Mouse (Mus musculus) thymus, adult 2 months (tissue): ENCODE results near the gene Commd1. TPM values are rescaled to one million over a fixed set of nuclear protein-coding genes. Genes with fewer than 3 reads are reported as not detected.

Source experiments
- DNase-seq: peaks from one replicate; pipeline ENCODE4 v3.0.0; 2021
- H3K27ac ChIP-seq: fragments of 200-500 bp; 2 replicates; pipeline ENCODE4 v1.5.1; 2012; ENCODE audit warnings: low read length, control low read depth; ENCODE audit not compliant: control insufficient read depth, insufficient read depth
- H3K27me3 ChIP-seq: fragments of 200-500 bp; 2 replicates; pipeline ENCODE4 v1.6.1; 2012; ENCODE audit warnings: mild to moderate bottlenecking, low read length, moderate library complexity, mixed read lengths; ENCODE audit not compliant: control insufficient read depth, insufficient read depth
- H3K36me3 ChIP-seq: fragments of 200-500 bp; 2 replicates; pipeline ENCODE4 v1.6.1; 2012; ENCODE audit warnings: mild to moderate bottlenecking, low read length, moderate library complexity; ENCODE audit not compliant: control insufficient read depth, insufficient read depth
- H3K4me1 ChIP-seq: fragments of 200-500 bp; replicated peaks from 2 replicates; pipeline ENCODE4 v1.6.1; 2012; ENCODE audit warnings: low read length; ENCODE audit not compliant: control insufficient read depth, insufficient read depth
- H3K4me3 ChIP-seq: fragments of 200-500 bp; 2 replicates; pipeline ENCODE4 v1.5.1; 2012; ENCODE audit warnings: mild to moderate bottlenecking, low read length, control low read depth, moderate library complexity; ENCODE audit not compliant: control insufficient read depth, insufficient read depth
- CTCF ChIP-seq: fragments of 200-500 bp; IDR thresholded peaks from 2 replicates; pipeline ENCODE4 v1.5.1; 2012; ENCODE audit warnings: mild to moderate bottlenecking, control low read depth, low read length, moderate library complexity, borderline replicate concordance; ENCODE audit not compliant: control insufficient read depth, poor library complexity, insufficient read depth; ENCODE audit errors: extremely low read depth
- POLR2A ChIP-seq: fragments of 200-500 bp; IDR thresholded peaks from 2 replicates; pipeline ENCODE4 v1.6.1; 2012; ENCODE audit warnings: mild to moderate bottlenecking, low read length, control low read depth, moderate library complexity; ENCODE audit not compliant: control insufficient read depth, poor library complexity, insufficient read depth; ENCODE audit errors: extremely low read depth
- WGBS: fragments of 180-500 bp; shearing (Covaris S2); methylation state at CpG from one replicate; pipeline ENCODE4 v1.1.7; 2018; 5-methylcytosine and 5-hydroxymethylcytosine counted together
- polyA plus RNA-seq: library from polyadenylated mRNA; depleted of rRNA; stranded (reverse); fragments of >200 nt; gene quantifications from 2 replicates; pipeline ENCODE4 v1.2.3, GENCODE M21; 2012

Gene Commd1
- polyA plus RNA-seq, 1 experiment = 13.0 TPM

GRCm38 (mm10) chr11:22857705-22858440, 124.3 kb downstream of the Commd1 start:
- no peaks in the 10 kb centered on the region for H3K36me3 ChIP-seq
- H3K4me3 ChIP-seq = peak overlapping the region; percentile 100
- peaks cover 29% of the 10 kb centered on the region for H3K4me1 ChIP-seq
- TF ChIP-seq POLR2A (no peak), CTCF (no peak)
- DNase-seq = no peak
- H3K27ac ChIP-seq = peak overlapping the region; percentile 75
- 7% methylated on average over 25 of the region's 25 CpGs for WGBS
- H3K27me3 ChIP-seq = no peaks in the 10 kb centered on the region

DNA sequence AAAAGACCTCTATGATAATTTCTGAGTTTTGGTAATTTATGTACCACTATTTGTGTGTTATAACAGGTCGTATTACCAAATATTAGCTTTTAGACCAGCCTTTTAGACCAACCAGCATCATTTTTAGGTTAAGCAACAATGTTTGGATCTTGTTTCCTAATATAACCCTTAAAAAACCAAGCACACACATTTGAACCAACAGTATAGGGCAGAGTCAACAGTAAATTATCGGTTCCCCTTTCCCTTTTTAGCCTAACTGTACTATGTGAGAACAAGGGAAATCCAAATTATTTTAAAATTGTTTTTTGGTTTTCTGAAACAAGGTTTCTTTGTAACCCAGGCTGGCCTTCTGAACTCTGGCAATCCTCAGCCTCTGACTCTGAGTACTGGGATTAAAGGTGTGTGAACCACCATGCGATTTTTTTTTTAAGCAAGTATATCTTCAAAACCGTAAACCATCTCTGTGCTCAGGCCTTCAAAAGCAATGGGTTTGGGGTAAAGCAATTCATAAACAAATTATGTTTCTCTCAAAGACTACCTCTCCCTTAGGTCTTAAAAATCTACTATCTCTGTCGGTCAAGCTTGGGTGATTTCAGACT, 125.0 kb downstream of the Commd1 start:
- H3K4me3 ChIP-seq = no peak overlapping the region
- no peak overlapping the region for H3K27ac ChIP-seq
- H3K27me3 ChIP-seq = no peaks in the 10 kb centered on the region
- no peaks in the 10 kb centered on the region for H3K36me3 ChIP-seq
- TF ChIP-seq POLR2A (no peak), CTCF (no peak)
- 12% methylated on average over 5 of the region's 5 CpGs for WGBS
- H3K4me1 ChIP-seq = peaks cover 36% of the 10 kb centered on the region
- no peak for DNase-seq

DNA sequence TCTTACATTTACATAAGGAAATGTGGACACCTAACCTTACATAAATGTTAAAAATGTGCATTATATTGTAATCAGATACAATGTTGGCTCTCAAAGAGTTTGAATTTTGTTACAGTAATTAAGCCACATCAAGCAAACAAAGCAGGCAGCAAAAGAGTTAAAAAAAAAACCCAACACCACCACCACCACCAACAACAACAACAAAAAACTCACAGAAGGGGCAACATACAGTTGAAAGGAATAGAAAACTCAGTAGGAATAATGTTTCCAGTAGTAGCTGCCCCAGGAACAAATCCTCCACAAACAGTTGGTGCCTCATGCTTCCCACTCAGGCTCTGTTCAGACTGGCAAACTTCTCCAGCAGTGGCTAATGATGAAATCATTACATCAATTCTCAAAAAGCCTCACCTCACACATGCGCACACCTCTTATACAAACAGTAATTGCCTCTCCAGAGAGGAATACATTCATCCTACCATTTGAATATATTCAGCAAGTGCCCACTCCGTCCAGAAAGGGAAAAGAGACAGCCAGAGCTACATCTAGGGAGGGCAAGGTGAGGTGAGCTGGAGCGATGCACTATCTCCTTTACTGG, 125.7 kb downstream of the Commd1 start:
- Histone ChIP-seq H3K27ac (0 out of 2 replicates have a peak overlapping the region, but pooled peaks have one; percentile 24), H3K4me3 (no peak overlapping the region), H3K27me3 (no peaks in the 10 kb centered on the region), H3K4me1 (peaks cover 40% of the 10 kb centered on the region), H3K36me3 (no peaks in the 10 kb centered on the region)
- no peak for DNase-seq
- no peak for TF ChIP-seq CTCF
- WGBS = 33% methylated on average over 3 of the region's 3 CpGs

- H3K36me3 ChIP-seq = no peaks in the 10 kb centered on the region
- peaks cover 47% of the 10 kb centered on the region for H3K4me1 ChIP-seq
- H3K27ac ChIP-seq = peak overlapping the region; percentile 81
- no peaks in the 10 kb centered on the region for H3K27me3 ChIP-seq
- TF ChIP-seq CTCF (no peak), POLR2A (no peak)
- 13% methylated on average over 4 of the region's 4 CpGs for WGBS
- DNase-seq = no peak
- H3K4me3 ChIP-seq = no peak overlapping the region
These were observed 127.6 kb downstream of the Commd1 start for GRCm38 (mm10) chr11:22854571-22854970.

DNA sequence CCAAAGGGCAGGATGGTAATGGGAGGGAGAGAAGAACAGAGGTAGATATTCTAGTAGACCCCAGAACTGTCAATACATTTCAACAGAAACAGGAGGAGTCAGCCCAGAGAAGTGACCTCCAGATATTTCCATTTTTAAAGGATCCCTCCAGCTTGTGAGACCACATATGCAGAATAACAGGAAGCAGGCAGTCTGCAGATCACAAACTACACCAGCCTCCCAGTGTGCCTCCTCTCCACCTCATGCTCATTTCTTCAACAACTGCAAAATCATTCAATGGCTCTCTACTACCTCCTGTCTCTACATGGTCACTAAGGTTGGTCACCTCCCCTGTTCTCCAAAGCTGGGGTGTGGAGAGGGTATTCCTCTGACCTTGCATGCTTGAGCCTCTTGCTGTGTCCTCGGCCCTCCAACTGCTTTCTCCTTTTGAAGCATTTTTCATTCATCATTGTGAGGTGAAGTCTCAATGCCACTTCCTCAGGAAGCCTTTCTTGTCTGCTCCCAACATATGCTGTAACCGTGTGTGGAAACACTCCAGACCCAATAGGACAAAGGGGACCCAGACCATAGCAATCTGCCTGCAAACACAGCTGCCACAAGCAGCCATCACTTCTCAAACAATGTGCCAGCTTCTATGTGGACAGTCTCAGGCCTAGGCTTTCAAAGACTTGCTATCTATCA, 128.6 kb downstream of the Commd1 start:
- WGBS = 7% methylated on average over 2 of the region's 2 CpGs

GRCm38 (mm10) chr11:22852510-22852909, 129.7 kb downstream of the Commd1 start:
- H3K27ac ChIP-seq = peak overlapping the region; percentile 81
- H3K4me1 ChIP-seq = peaks cover 55% of the 10 kb centered on the region
- no peaks in the 10 kb centered on the region for H3K27me3 ChIP-seq
- H3K36me3 ChIP-seq = no peaks in the 10 kb centered on the region
- no peak for TF ChIP-seq CTCF
- no peak for TF ChIP-seq POLR2A
- DNase-seq = no peak
- 13% methylated on average over 1 of the region's 1 CpGs for WGBS
- H3K4me3 ChIP-seq = no peak overlapping the region; the same call in 1 of the 2 replicates

More for the DNA sequence above, 128.6 kb downstream of the Commd1 start:
- DNase-seq = peak; percentile 47
- Histone ChIP-seq H3K27ac (peak overlapping the region; percentile 81), H3K36me3 (no peaks in the 10 kb centered on the region), H3K4me1 (peaks cover 47% of the 10 kb centered on the region), H3K4me3 (peak overlapping the region; percentile 17; the same call in 1 of the 2 replicates), H3K27me3 (no peaks in the 10 kb centered on the region)
- TF ChIP-seq CTCF (no peak), POLR2A (no peak)
